Mouse (Mus musculus) neural tube, embryonic 11.5 days (tissue): ENCODE measurements at regions not wholly inside any gene's neighbourhood (a gene's known extent, or its start where the extent isn't known, plus 50 kb on each side); places are given as distances from the start of the nearest gene placed in this dataset.
A peak's percentile ranks its signal among the peaks of the same experiment; 100 is the strongest.

Source experiments
- ATAC-seq: fragments of 200-750 bp; cut with Nextera tagmentation; 2 replicates; pipeline ENCODE4 v1.8.0; 2017; ENCODE audit warnings: moderate number of reproducible peaks, mild to moderate bottlenecking, moderate TSS enrichment, moderate library complexity; ENCODE audit not compliant: insufficient read depth, low FRiP score, low TSS enrichment
- DNase-seq: peaks from one replicate; pipeline ENCODE4 v3.0.0-alpha.2; 2015; ENCODE audit warnings: low spot score
- H3K27ac ChIP-seq: fragments of 300-500 bp; sonication (generic); 2 replicates; pipeline ENCODE4 v1.5.1; 2014; ENCODE audit warnings: low read depth, mild to moderate bottlenecking, low read length
- H3K27me3 ChIP-seq: fragments of 300-500 bp; sonication (generic); 2 replicates; pipeline ENCODE4 v1.6.1; 2014; ENCODE audit warnings: mild to moderate bottlenecking, low read length, mixed read lengths; ENCODE audit not compliant: control insufficient read depth, insufficient read depth
- H3K36me3 ChIP-seq: fragments of 300-500 bp; sonication (generic); 2 replicates; pipeline ENCODE4 v1.6.1; 2014; ENCODE audit warnings: mild to moderate bottlenecking, low read length, moderate library complexity, mixed read lengths; ENCODE audit not compliant: control insufficient read depth, insufficient read depth
- H3K4me1 ChIP-seq: fragments of 300-500 bp; sonication (generic); 2 replicates; pipeline ENCODE4 v1.6.1; 2014; ENCODE audit warnings: low read length, mixed read lengths; ENCODE audit not compliant: control insufficient read depth, insufficient read depth
- H3K4me2 ChIP-seq: fragments of 300-500 bp; sonication (generic); 2 replicates; pipeline ENCODE4 v1.6.1; 2014; ENCODE audit warnings: low read depth, mild to moderate bottlenecking, moderate library complexity
- H3K4me3 ChIP-seq: fragments of 300-500 bp; sonication (generic); 2 replicates; pipeline ENCODE4 v1.5.1; 2014; ENCODE audit warnings: low read depth, low read length
- H3K9ac ChIP-seq: fragments of 300-500 bp; sonication (generic); 2 replicates; pipeline ENCODE4 v1.6.1; 2014; ENCODE audit warnings: mild to moderate bottlenecking, low read length
- H3K9me3 ChIP-seq: fragments of 300-500 bp; sonication (generic); 2 replicates; pipeline ENCODE4 v1.6.1; 2016; ENCODE audit warnings: low read length; ENCODE audit not compliant: control insufficient read depth
- WGBS: fragments of 180-500 bp; shearing (Covaris S2); extraction: QIAGEN DNeasy Blood & Tissue Kit; methylation state at CpG from one replicate; pipeline ENCODE4 v1.1.7; 2014; 5-methylcytosine and 5-hydroxymethylcytosine counted together

DNA sequence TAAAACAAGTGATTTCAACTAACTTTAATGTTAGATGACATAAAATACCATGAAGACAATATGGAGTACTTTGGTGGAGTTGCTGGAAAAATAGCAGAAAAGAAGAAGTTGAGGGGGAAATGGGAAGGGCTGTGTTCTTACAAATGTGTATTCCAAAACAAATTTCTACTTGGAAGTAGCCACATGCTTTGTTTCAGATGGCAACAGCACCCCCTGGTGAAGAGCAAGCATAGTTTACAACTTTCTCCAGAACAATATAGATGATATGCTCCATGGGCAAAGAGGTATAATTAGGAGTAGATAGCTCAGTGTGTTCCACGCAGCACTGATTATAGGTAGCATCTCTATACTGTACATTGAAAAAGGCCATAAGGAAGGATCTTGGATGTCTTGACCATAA, 302.6 kb upstream of the Hsf2 start:
- no peaks in the 10 kb centered on the region for H3K27me3 ChIP-seq
- no peak overlapping the region for H3K27ac ChIP-seq
- H3K4me1 ChIP-seq: no peaks in the 10 kb centered on the region
- no peaks in the 10 kb centered on the region for H3K36me3 ChIP-seq
- H3K9me3 ChIP-seq: no peaks in the 10 kb centered on the region
- peak; percentile 35 for DNase-seq
- WGBS: 79% methylated on average over 1 of the region's 1 CpGs
- ATAC-seq: no peak
- no peak overlapping the region for H3K4me2 ChIP-seq
- H3K4me3 ChIP-seq: no peak overlapping the region
- H3K9ac ChIP-seq: no peak overlapping the region

DNA sequence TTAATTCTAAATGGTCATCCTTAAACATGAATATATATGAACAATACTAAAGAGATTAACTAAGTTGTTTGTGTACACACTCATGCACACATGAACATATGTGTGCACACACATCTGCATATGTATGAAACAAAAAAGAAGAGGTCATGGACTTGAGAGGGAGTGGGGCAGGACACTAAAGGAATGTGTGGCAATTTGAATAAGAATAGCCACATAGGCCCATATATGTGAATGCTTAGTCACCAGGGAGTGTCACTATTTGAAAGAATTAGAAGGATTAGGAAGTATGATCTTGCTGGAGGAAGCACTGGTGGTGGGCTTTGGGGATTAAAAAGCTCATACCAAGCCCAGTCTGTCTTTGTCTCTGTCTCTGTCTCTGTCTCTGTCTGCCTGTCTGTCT, 275.5 kb upstream of the Hsf2 start:
- Histone ChIP-seq H3K36me3 (no peaks in the 10 kb centered on the region), H3K27ac (no peak overlapping the region), H3K4me2 (no peak overlapping the region), H3K4me3 (no peak overlapping the region), H3K27me3 (no peaks in the 10 kb centered on the region), H3K4me1 (no peaks in the 10 kb centered on the region), H3K9ac (no peak overlapping the region), H3K9me3 (no peaks in the 10 kb centered on the region)
- DNase-seq (no peak), ATAC-seq (no peak)

DNA sequence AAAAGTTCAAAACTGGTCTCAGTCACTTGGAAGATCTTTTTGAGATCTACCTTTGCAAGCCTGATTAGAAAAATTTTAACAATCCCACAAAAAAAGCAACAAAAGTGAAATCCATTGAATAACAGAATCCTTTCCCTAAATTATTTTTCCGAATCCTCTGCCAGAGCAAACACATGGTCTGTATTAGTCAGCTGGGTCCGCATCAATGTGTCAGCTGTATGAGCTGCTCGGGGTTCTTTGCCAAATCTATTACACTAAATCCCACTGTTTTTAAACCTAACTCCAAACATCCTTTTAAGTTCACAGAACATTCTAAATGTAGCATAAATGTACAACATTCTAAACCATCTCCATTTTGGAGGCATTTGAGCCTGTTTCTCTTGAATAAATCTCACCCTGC, 255.1 kb upstream of the Hsf2 start:
- H3K4me3 ChIP-seq: no peak overlapping the region
- ATAC-seq (no peak), DNase-seq (no peak)
- H3K36me3 ChIP-seq: no peaks in the 10 kb centered on the region
- 80% methylated on average over 3 of the region's 3 CpGs for WGBS
- H3K4me2 ChIP-seq: no peak overlapping the region
- H3K4me1 ChIP-seq: no peaks in the 10 kb centered on the region
- no peaks in the 10 kb centered on the region for H3K27me3 ChIP-seq
- H3K9me3 ChIP-seq: no peaks in the 10 kb centered on the region
- H3K27ac ChIP-seq: no peak overlapping the region
- no peak overlapping the region for H3K9ac ChIP-seq

DNA sequence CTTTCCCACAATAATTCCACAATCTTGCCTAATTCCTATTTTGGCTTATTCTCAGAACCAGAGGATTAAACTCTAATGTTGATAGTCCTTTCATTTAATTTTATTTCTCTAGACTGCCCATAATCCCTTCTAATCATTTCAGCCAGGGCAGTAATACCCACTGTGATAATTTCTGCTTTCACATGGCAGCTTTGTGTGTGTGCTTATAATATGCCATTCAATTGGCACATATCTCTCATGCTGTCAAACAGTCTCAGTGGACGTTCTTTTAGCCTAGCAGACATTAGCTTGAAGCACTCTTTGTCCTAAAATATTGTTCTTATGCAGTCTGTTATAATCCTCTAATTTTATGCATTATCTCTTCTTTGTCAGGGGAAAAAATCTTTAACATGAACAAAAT, 205.0 kb upstream of the Hsf2 start:
- Histone ChIP-seq H3K27me3 (no peaks in the 10 kb centered on the region), H3K27ac (no peak overlapping the region), H3K4me2 (no peak overlapping the region), H3K4me1 (no peaks in the 10 kb centered on the region), H3K9ac (no peak overlapping the region), H3K4me3 (no peak overlapping the region), H3K36me3 (no peaks in the 10 kb centered on the region), H3K9me3 (no peaks in the 10 kb centered on the region)
- DNase-seq (no peak), ATAC-seq (no peak)
- WGBS: 42% methylated on average over 1 of the region's 1 CpGs

DNA sequence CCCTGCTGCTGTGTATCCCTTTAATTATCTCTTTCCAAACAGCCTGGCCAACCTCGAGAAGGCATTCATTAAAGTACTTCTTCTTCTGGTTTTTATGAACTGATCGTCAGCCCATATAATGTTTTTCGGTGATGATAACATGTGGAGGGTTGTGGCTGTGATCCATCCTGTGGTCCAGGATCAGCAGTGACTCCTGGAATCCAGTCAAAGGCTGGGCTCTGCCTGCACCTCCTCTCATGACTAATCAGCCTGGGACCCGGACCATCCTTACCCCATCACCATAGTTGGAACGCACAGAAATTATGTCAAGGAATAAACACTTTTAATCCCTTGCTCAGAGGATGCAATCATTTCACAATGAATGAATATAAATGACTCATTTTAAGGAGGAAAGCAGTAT, 203.3 kb upstream of the Hsf2 start:
- Histone ChIP-seq H3K9ac (no peak overlapping the region), H3K4me2 (no peak overlapping the region), H3K4me3 (no peak overlapping the region), H3K9me3 (no peaks in the 10 kb centered on the region), H3K4me1 (no peaks in the 10 kb centered on the region), H3K36me3 (no peaks in the 10 kb centered on the region), H3K27ac (no peak overlapping the region), H3K27me3 (no peaks in the 10 kb centered on the region)
- DNase-seq: no peak
- 87% methylated on average over 5 of the region's 5 CpGs for WGBS
- no peak for ATAC-seq

DNA sequence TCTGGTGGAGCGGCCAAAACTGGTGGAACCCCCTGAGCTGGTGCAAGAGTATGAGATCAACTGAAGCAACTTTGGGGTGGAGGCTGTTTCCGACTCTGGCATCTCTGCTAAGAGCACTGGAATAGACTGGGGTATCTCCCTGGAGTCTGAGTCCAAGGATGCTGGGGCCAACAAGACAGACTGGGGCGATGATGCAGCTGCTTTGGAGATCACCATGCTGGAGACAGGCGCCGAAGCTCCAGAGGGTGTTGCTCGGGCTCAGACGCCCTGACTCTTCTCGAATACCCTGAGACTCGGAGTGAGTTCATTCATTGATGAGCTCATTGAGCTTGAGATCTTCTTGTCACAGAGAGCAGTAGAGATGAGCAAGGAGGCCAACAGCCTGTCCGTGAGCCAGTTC, 194.6 kb upstream of the Hsf2 start:
- H3K27ac ChIP-seq: no peak overlapping the region
- ATAC-seq (no peak), DNase-seq (no peak)
- H3K27me3 ChIP-seq: no peaks in the 10 kb centered on the region
- H3K4me2 ChIP-seq: no peak overlapping the region
- WGBS: 89% methylated on average over 10 of the region's 10 CpGs
- H3K4me1 ChIP-seq: no peaks in the 10 kb centered on the region
- H3K9me3 ChIP-seq: no peaks in the 10 kb centered on the region
- H3K4me3 ChIP-seq: no peak overlapping the region
- no peak overlapping the region for H3K9ac ChIP-seq
- H3K36me3 ChIP-seq: no peaks in the 10 kb centered on the region

DNA sequence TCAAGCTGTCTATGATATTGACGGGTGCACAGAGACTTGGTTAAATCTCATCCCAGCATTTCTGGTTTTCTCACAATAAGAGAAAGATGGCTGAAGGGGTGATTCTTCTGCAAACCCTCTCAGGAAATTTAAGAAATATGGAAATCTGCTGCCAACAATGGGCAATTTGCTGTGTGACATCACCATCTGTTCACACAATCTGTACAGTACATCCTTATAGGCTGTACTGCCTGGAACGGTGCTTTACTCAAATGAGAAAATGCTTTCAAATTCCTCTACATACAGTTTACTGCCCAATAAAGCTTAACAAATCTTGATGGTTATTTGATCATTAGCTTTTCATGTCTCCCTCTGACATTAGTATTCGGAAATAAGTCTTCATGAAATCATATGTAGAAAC, 172.4 kb upstream of the Hsf2 start:
- 76% methylated on average over 3 of the region's 3 CpGs for WGBS
- no peaks in the 10 kb centered on the region for H3K36me3 ChIP-seq
- H3K27ac ChIP-seq: no peak overlapping the region
- no peaks in the 10 kb centered on the region for H3K4me1 ChIP-seq
- no peaks in the 10 kb centered on the region for H3K9me3 ChIP-seq
- H3K9ac ChIP-seq: no peak overlapping the region
- no peak overlapping the region for H3K4me3 ChIP-seq
- H3K4me2 ChIP-seq: no peak overlapping the region
- ATAC-seq (no peak), DNase-seq (no peak)
- H3K27me3 ChIP-seq: no peaks in the 10 kb centered on the region

DNA sequence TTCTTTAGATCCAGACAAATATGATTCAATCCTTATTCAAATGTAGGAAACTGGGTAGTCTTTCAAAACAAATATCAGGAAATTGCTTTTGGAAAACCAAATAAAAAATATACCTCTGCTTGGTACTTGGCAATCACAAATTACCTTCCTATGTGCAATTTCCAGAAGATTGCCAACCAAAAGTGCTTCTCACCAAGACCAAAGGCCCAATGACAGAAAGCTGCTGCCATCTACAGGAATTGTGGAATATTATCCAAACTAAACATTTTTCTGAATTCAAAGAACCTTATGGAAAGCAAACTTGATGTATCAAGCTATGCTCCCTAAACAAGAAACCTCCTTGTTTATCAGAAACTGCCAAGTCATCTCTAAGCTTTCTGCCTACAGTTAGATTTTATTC, 169.1 kb upstream of the Hsf2 start:
- no peaks in the 10 kb centered on the region for H3K4me1 ChIP-seq
- no peak overlapping the region for H3K9ac ChIP-seq
- no peaks in the 10 kb centered on the region for H3K27me3 ChIP-seq
- no peaks in the 10 kb centered on the region for H3K9me3 ChIP-seq
- no peak overlapping the region for H3K27ac ChIP-seq
- no peak overlapping the region for H3K4me2 ChIP-seq
- ATAC-seq: no peak
- no peak overlapping the region for H3K4me3 ChIP-seq
- no peak for DNase-seq
- no peaks in the 10 kb centered on the region for H3K36me3 ChIP-seq

DNA sequence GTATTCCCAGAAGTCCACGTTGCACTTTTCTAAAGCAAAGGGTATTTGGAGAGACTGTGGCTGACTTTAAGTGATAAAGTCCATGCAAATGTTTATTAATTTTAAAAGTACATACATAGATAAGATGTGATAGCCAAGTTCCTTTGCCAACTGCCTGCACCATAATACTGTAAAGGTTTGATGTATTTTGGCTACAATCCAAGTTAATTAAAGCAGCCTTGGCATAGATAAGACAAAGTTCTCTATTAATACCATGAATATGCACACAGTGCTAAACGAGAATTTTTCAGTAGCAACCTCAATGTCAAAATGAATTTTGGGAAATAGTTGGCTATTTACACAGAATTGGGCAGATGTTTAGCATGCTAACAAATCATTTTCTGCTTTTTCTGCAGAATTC, 167.0 kb upstream of the Hsf2 start:
- 55% methylated on average over 2 of the region's 2 CpGs for WGBS
- DNase-seq: no peak

More for the DNA sequence above, 167.0 kb upstream of the Hsf2 start:
- H3K4me1 ChIP-seq: no peaks in the 10 kb centered on the region
- H3K4me2 ChIP-seq: no peak overlapping the region
- no peaks in the 10 kb centered on the region for H3K36me3 ChIP-seq
- H3K27ac ChIP-seq: no peak overlapping the region
- no peaks in the 10 kb centered on the region for H3K27me3 ChIP-seq
- no peak for ATAC-seq
- no peaks in the 10 kb centered on the region for H3K9me3 ChIP-seq
- no peak overlapping the region for H3K9ac ChIP-seq
- no peak overlapping the region for H3K4me3 ChIP-seq
